Mouse (Mus musculus) heart, embryonic 13.5 days (tissue): ENCODE results near the gene Fam208b. TPM values are rescaled to one million over a fixed set of nuclear protein-coding genes. Genes with fewer than 3 reads are reported as not detected.

Source experiments
- ATAC-seq: fragments of 200-750 bp; cut with Nextera tagmentation; 2 replicates; pipeline ENCODE4 v1.8.0; 2017; ENCODE audit warnings: moderate TSS enrichment; ENCODE audit not compliant: insufficient number of reproducible peaks, low FRiP score, low TSS enrichment; ENCODE audit errors: extremely low read depth
- H3K27ac ChIP-seq: fragments of 300-500 bp; sonication (generic); replicated peaks from 2 replicates; pipeline ENCODE4 v1.5.1; 2015; ENCODE audit warnings: moderate library complexity, mild to moderate bottlenecking, inconsistent platforms
- H3K27me3 ChIP-seq: fragments of 300-500 bp; sonication (generic); replicated peaks from 2 replicates; pipeline ENCODE4 v1.6.1; 2015; ENCODE audit warnings: mild to moderate bottlenecking, inconsistent platforms
- H3K36me3 ChIP-seq: fragments of 300-500 bp; sonication (generic); 2 replicates; pipeline ENCODE4 v1.6.1; 2015; ENCODE audit warnings: mild to moderate bottlenecking, inconsistent platforms
- H3K4me1 ChIP-seq: fragments of 300-500 bp; sonication (generic); 2 replicates; pipeline ENCODE4 v1.6.1; 2015; ENCODE audit warnings: inconsistent platforms
- H3K4me2 ChIP-seq: fragments of 300-500 bp; sonication (generic); 2 replicates; pipeline ENCODE4 v1.6.1; 2015; ENCODE audit warnings: inconsistent platforms, mild to moderate bottlenecking, moderate library complexity
- H3K4me3 ChIP-seq: fragments of 300-500 bp; sonication (generic); 2 replicates; pipeline ENCODE4 v1.5.1; 2015; ENCODE audit warnings: moderate library complexity, mild to moderate bottlenecking, inconsistent platforms
- H3K9ac ChIP-seq: fragments of 300-500 bp; sonication (generic); 2 replicates; pipeline ENCODE4 v1.6.1; 2015; ENCODE audit warnings: inconsistent platforms, mild to moderate bottlenecking, moderate library complexity
- H3K9me3 ChIP-seq: fragments of 300-500 bp; sonication (generic); 2 replicates; pipeline ENCODE4 v1.6.1; 2016; ENCODE audit warnings: inconsistent platforms
- WGBS: fragments of 180-500 bp; shearing (Covaris S2); methylation state at CpG from one replicate; pipeline ENCODE4 v1.1.7; 2015; ENCODE audit warnings: mixed read lengths; 5-methylcytosine and 5-hydroxymethylcytosine counted together
- polyA plus RNA-seq: library from polyadenylated mRNA; unstranded; fragments of >200 nt; fragmentation: Nextera tagmentation; extraction: Ambion mirVana; gene quantifications from 2 replicates; pipeline ENCODE4 v1.2.1, GENCODE M21; 2015

The Fam208b gene
- polyA plus RNA-seq, 1 experiment from 2014 or later: 9.3 TPM

DNA sequence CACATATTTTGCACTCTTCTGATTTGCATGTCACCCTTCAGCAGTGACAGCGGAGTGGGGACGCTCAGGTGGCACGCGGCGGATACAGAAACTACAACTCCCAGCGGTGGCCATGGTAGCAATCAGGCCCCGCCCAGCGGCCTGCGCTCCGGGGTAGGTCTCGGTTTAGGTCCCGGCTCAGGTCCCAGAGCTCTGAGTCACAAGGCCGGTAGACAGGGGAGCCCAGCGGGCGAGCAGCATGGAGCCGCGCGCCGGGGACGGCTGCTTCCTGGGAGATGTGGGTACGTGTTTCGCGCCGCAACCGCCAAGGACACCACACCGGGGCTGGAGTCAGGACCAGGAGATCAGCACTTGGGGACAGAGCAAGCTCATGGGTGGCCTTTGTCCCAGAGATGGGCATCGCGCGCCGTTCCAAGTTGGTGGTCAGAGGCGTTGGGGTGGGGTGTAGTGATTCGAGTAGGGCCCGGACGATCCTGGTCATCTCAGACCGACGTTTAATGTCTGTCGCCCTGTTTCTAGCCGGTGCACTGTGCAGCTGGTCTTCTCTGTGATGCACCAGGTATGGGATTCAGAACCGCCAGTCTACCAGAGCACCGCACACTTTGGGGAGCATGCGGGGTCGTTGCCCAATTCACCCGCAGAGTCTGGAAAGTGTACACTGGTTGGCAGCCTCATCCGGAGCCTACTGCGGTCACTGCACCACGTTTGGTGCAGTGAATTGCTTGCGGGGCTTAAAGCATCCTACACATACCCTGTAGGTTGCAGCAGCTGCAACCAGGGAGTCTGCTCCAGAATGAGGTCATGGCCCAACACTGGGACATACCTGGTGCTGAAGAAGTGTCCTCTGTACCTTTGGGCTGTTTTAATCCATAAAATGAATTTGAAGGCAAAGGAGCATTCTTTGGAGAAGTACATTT lies 23.2 kb upstream of the Fam208b start, which contains the start of gene Asb13:
Gene Asb13 (plus strand): TSS at position 138 of the 917 bp plus-strand sequence.
- peak within 1 kb of the TSS; percentile 86 for H3K4me2 ChIP-seq
- peaks cover 9% of the 10 kb centered on the region for H3K4me1 ChIP-seq
- H3K27ac ChIP-seq: no peak within 1 kb of the TSS
- H3K27me3 ChIP-seq: no peaks in the 10 kb centered on the region
- no peaks in the 10 kb centered on the region for H3K36me3 ChIP-seq
- peak within 1 kb of the TSS; percentile 86 for H3K9ac ChIP-seq
- peak within 1 kb of the TSS; percentile 84 for H3K4me3 ChIP-seq
- H3K9me3 ChIP-seq: no peaks in the 10 kb centered on the region
- 1% methylated on average over 47 of the region's 47 CpGs for WGBS
- ATAC-seq: peak; percentile 81

DNA sequence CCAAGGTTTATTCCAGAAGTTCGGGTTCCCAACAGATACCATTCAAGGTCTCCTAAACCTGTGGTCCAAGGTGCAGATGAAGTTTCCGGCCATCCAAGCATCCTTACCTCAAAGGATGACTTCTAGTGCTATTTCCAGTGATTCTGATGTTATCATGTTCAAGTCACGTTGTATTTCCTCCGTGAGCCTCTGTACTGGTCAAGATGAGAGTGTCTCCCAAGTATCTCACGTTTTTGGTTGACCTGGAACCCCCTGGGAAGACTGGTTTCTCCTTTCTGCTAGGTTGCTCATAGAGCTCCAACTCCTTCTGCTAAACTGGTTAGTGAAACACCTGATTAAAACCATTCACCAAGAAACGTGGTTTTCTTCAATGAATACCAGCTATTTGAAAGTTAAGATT lies 22.2 kb upstream of the Fam208b start:
- Histone ChIP-seq H3K27me3 (no peaks in the 10 kb centered on the region), H3K9me3 (no peaks in the 10 kb centered on the region), H3K4me2 (peak overlapping the region; percentile 86; the same call in 1 of the 2 replicates), H3K27ac (no peak overlapping the region), H3K36me3 (no peaks in the 10 kb centered on the region), H3K4me1 (peaks cover 9% of the 10 kb centered on the region), H3K9ac (no peak overlapping the region), H3K4me3 (no peak overlapping the region; the same call in 1 of the 2 replicates)
- WGBS: 27% methylated on average over 6 of the region's 6 CpGs
- ATAC-seq: no peak

DNA sequence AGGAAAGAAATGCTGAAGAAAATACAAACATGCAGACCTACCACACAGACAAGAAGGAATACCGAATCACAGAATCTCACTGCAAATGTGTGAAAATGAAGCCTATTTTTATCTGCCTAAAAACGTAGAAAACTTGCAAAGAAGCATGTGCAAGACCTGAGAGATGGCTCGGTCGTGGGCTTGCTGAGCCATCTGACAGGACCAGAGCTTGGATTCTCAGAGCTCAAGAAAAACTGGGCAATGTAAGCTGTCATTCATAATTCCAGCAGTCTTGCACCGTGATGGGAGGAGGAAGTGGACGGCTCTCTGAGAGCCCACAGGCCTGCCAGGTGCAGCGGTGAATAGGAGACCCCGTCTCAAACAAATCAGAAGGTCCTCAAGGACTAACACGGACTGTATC lies 21.6 kb upstream of the Fam208b start:
- Histone ChIP-seq H3K27ac (no peak overlapping the region), H3K9ac (no peak overlapping the region), H3K36me3 (no peaks in the 10 kb centered on the region), H3K9me3 (no peaks in the 10 kb centered on the region), H3K27me3 (no peaks in the 10 kb centered on the region), H3K4me3 (no peak overlapping the region), H3K4me1 (peaks cover 9% of the 10 kb centered on the region), H3K4me2 (no peak overlapping the region)
- no peak for ATAC-seq
- WGBS: 76% methylated on average over 9 of the region's 9 CpGs

DNA sequence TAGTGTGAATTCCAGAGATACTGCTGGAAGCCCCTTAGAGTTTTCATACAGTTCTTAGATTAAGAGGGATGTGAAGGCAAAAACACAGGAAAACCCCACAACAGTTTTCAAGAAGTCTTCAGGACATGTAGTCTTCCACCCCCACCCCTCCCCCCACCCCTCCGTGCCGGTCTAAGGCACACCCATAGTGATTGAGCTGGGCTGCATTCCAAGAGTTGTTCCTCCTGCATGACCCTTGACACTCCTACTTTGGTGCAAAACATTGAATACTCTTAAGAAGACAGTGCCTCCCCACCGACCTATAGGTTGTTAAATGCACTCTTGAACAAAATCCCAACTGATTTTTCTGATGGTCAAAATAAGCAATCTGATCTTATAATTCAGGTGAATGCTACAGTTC lies 17.2 kb upstream of the Fam208b start:
- H3K27me3 ChIP-seq: no peaks in the 10 kb centered on the region

DNA sequence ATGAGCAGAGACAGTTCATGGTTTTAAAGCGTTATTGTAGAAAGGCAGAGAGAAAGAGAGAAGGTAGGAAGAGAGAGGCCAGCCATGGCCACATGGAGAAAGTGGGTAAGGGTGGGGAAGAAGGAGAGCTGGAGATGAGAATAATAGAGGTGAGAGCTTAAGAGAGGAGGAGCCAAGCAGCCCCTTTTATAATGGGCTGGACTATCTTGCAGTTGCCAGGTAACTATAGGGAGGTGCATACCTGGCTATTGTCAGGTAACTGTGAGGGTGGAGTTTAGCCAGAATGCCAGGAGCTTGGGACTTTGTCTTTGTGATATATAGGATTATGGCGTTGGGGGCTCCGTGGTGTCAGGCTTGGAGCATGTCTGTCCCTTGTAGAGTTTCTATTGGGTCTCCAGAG lies 16.2 kb upstream of the Fam208b start:
- Histone ChIP-seq H3K9ac (no peak overlapping the region), H3K4me2 (no peak overlapping the region), H3K4me3 (no peak overlapping the region), H3K27me3 (no peaks in the 10 kb centered on the region), H3K4me1 (no peaks in the 10 kb centered on the region), H3K27ac (no peak overlapping the region), H3K36me3 (no peaks in the 10 kb centered on the region), H3K9me3 (no peaks in the 10 kb centered on the region)
- no peak for ATAC-seq
- 59% methylated on average over 3 of the region's 3 CpGs for WGBS

More for the DNA sequence above, 17.2 kb upstream of the Fam208b start:
- no peak overlapping the region for H3K4me3 ChIP-seq
- no peaks in the 10 kb centered on the region for H3K4me1 ChIP-seq
- H3K9me3 ChIP-seq: no peaks in the 10 kb centered on the region
- no peak overlapping the region for H3K4me2 ChIP-seq
- ATAC-seq: no peak
- no peak overlapping the region for H3K27ac ChIP-seq
- no peaks in the 10 kb centered on the region for H3K36me3 ChIP-seq
- WGBS: 9% methylated on average over 3 of the region's 3 CpGs
- H3K9ac ChIP-seq: no peak overlapping the region

DNA sequence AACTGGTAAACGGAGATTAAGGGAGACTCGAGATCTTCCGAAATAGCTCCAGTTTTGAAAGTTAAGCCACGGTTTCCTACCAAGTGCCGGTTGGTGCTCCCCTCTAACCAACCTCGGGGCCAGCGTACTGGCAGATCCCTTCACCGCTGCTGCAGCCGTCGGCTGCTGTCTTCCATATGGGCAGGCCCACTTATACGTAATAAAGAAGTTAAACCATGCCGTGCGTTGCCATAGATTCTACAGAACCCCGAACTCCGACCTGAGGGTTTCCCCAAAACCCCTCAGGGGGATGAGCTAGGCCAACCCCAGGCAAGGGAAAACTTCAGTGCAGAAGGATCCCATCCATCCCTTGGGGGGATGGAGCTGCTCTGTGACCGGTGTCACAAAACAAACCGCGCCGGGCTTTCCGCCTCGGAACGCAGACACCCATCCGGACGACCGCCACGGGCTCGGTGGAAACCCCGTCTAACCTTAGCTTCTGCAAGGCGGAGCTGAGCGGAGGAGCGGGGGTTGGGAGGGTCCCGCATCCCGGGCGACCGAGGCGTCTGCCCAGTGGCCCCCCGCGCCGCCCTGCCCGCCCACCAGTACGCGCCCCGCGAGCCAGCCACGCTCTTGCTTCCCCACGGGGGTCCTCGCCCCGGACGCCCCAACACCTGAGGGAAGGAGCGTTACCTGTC lies 652 bp downstream of the Fam208b start:
- H3K9ac ChIP-seq: peak overlapping the region; percentile 91
- peaks cover 11% of the 10 kb centered on the region; the same call in 1 of the 2 replicates for H3K27me3 ChIP-seq
- peak overlapping the region; percentile 84 for H3K4me2 ChIP-seq
- H3K9me3 ChIP-seq: no peaks in the 10 kb centered on the region
- H3K36me3 ChIP-seq: no peaks in the 10 kb centered on the region
- H3K27ac ChIP-seq: peak overlapping the region; percentile 96
- peak overlapping the region; percentile 98 for H3K4me3 ChIP-seq
- ATAC-seq: no peak
- no peaks in the 10 kb centered on the region for H3K4me1 ChIP-seq
- under 1% methylated on average over 47 of the region's 50 CpGs for WGBS

DNA sequence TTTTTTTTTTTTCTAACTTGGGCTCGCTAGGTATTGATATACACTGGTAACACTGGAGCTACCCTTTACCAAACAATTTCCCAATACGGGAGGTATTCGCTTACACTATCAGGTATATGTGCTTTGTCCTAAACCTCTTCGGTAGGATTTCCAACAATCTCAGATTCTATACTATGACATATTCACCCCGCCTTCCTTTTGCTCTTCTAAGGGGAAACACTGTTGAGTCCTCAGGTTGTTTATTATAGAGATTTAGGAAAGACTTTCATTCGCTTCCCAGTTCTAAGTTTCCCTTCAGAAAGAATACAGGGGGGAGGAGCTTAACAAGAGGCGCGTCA lies 1.2 kb downstream of the Fam208b start:
- no peaks in the 10 kb centered on the region for H3K36me3 ChIP-seq
- 13% methylated on average over 8 of the region's 8 CpGs for WGBS
- H3K4me2 ChIP-seq: peak overlapping the region; percentile 84
- H3K27me3 ChIP-seq: peaks cover 11% of the 10 kb centered on the region; the same call in 1 of the 2 replicates
- H3K9me3 ChIP-seq: no peaks in the 10 kb centered on the region
- peak overlapping the region; percentile 98 for H3K4me3 ChIP-seq
- no peaks in the 10 kb centered on the region for H3K4me1 ChIP-seq
- peak overlapping the region; percentile 96 for H3K27ac ChIP-seq
- peak overlapping the region; percentile 91 for H3K9ac ChIP-seq
- no peak for ATAC-seq

DNA sequence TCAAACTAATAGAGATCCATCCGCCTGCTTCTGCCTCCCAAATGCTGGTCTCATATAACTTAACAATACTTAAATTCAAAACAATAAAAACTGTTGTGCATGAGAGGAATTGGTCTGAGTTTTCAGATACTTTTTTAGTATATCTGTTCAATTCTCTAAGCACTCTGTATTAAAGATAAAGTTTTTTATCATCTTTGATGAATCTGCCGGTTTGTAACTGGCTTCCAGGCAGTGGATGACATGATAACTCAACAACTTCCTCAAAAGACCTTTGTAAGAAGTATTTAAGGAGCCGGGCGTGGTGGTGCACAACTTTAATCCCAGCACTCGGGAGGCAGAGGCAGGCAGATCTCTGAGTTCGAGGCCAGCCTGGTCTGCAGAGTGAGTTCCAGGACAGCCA lies 14.7 kb downstream of the Fam208b start:
- no peak for ATAC-seq
- H3K9ac ChIP-seq: no peak overlapping the region
- H3K4me3 ChIP-seq: no peak overlapping the region
- 89% methylated on average over 6 of the region's 6 CpGs for WGBS
- no peaks in the 10 kb centered on the region for H3K27me3 ChIP-seq
- H3K9me3 ChIP-seq: no peaks in the 10 kb centered on the region
- no peak overlapping the region for H3K27ac ChIP-seq
- H3K36me3 ChIP-seq: peaks cover 59% of the 10 kb centered on the region
- H3K4me1 ChIP-seq: no peaks in the 10 kb centered on the region
- H3K4me2 ChIP-seq: no peak overlapping the region

DNA sequence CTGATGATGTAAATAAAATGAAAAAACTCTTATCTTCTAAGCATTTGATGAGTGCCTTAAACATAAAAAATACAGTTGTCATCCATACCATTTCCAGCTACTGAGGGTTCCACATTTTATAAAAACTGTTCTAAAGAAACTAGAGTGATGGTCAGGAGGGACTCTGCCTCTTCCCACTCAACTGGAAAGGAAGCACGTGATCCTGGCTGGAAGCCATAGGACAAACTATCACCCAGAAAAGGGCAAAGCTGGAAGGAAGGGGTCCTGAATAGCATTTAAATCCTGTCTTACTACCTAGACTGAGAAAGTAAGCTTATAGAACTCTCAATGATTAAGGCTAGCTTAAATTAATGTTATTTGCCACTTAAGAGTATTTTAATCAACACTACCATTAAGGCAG lies 16.6 kb downstream of the Fam208b start:
- H3K36me3 ChIP-seq: peaks cover 67% of the 10 kb centered on the region
- ATAC-seq: no peak
- no peak overlapping the region for H3K4me2 ChIP-seq
- 100% methylated on average over 1 of the region's 1 CpGs for WGBS
- no peaks in the 10 kb centered on the region for H3K9me3 ChIP-seq
- no peak overlapping the region for H3K9ac ChIP-seq
- no peak overlapping the region for H3K4me3 ChIP-seq
- no peak overlapping the region for H3K27ac ChIP-seq
- H3K27me3 ChIP-seq: no peaks in the 10 kb centered on the region
- H3K4me1 ChIP-seq: no peaks in the 10 kb centered on the region

DNA sequence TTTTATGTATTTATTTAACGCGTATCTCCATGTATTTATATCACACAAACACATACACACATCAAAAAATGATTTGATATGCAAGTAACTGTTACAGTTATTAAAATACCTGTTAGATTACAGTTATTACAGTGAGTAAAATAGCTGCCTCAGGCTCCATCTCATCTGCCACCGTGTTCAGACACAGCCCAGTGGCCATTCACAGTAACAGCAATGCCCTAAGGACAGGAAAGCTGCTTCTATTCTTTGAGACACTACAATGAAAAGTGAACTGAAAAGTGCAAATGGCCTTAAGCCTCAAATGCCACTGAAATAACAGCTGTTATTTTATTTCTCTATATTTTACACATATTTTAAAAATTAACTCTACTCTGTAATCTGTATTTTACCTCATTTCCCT lies 20.1 kb downstream of the Fam208b start:
- H3K36me3 ChIP-seq: peaks cover 63% of the 10 kb centered on the region
- H3K9ac ChIP-seq: no peak overlapping the region
- H3K4me3 ChIP-seq: no peak overlapping the region
- no peaks in the 10 kb centered on the region for H3K9me3 ChIP-seq
- H3K4me2 ChIP-seq: no peak overlapping the region
- no peaks in the 10 kb centered on the region for H3K27me3 ChIP-seq
- 92% methylated on average over 3 of the region's 3 CpGs for WGBS
- no peak overlapping the region for H3K27ac ChIP-seq
- H3K4me1 ChIP-seq: no peaks in the 10 kb centered on the region
- ATAC-seq: no peak

DNA sequence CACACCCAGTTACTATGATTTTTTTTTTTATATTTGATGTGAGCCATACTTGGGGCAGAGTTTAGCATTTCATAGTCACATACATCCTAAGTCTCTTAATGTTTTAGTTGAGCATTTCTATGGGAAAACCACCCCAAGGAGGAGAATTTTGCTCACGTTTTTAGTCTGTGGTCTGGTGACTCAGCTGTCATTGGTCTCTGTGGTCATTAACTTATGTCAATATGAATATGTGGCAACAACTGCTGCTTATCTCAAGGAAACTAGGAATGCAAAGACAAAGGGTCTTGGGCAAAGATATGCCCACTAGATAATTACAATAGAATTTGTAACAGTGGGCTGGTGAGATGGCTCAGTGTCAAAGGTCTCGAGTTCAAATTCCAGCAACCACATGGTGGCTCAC lies 47.0 kb downstream of the Fam208b start:
- WGBS: 73% methylated on average over 2 of the region's 2 CpGs
- ATAC-seq: no peak

More for the DNA sequence above, 47.0 kb downstream of the Fam208b start:
- H3K9ac ChIP-seq: no peak overlapping the region
- H3K4me2 ChIP-seq: no peak overlapping the region
- H3K27me3 ChIP-seq: no peaks in the 10 kb centered on the region
- no peak overlapping the region for H3K27ac ChIP-seq
- peaks cover 88% of the 10 kb centered on the region for H3K36me3 ChIP-seq
- H3K9me3 ChIP-seq: no peaks in the 10 kb centered on the region
- H3K4me1 ChIP-seq: no peaks in the 10 kb centered on the region
- no peak overlapping the region for H3K4me3 ChIP-seq
